Mouse (Mus musculus) adrenal gland (tissue): Measurements from ENCODE around the gene Plekha6.

Source experiments
- intact Hi-C: fragments of 180-260 bp; cut with DNase I; formaldehyde crosslinking; loops from one replicate; pipeline ENCODE4 v1.15.1; 2025

The Plekha6 gene

DNA sequence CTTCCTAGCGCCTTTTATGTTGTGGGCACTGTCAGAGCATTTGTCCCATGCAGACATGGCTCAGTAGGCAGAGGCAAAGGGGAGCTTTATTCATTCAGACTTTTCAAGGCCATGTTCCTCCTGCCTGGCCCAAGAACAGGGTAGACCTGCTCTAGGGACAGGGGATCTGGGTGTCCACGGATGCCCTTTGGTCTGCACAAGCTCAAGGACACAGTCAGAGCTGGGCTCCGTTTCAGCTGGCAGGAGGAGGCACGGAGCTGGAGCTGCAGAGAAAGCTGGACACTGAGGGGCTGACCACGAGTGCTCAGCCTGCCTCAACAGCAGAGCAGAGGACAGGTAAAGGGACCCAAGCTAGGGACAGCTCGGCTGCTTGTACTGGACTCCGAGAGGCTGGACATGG, 46.8 kb downstream of the Plekha6 start:
- intact Hi-C loops = no loop called here

- intact Hi-C loops = no loop called here
Measured at GRCm38 (mm10) chr1:133212273-133212672, 48.3 kb downstream of the Plekha6 start.

- intact Hi-C loops = no loop called here
Measured at GRCm38 (mm10) chr1:133213098-133213497, 49.1 kb downstream of the Plekha6 start.

DNA sequence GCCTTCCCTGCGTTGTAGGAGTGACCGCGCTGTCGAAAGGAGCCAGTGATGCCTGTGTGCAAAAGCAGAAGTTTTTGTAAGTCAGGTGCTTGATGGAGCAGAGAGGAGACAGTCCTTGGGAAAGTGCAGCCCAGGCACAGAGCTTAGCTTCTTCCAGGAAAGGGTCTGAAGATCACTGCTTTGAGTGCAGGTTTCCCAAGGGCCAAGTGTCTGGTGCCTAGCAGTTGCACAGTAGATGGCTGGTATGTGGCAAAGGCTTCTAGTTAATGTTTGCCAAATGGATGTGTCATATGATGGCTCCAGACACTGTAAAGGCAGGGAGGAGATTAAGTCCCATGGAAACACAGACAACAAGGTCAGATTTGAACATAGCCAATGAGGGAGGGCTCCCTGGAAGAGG, 49.9 kb downstream of the Plekha6 start:
- intact Hi-C loops = no loop called here

GRCm38 (mm10) chr1:133214672-133215359, 50.8 kb downstream of the Plekha6 start:
- intact Hi-C loops = no loop called here

DNA sequence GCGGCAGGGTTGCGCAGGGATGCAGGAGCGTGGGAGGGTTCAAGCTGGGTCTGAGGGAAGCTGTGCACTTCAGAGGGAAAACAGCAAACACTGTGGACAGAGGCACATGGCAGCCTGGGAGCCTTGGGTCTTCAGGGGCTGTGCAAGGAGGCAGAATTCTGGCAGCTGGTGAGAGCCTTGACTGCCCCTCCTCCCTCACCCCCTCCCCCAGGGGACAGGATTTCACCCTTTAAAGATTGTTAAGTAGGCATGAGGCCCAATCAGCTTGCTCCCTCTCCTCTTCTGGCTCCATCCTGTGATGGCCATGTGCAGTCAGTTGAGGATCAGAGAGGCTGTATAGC, 51.3 kb downstream of the Plekha6 start:
- intact Hi-C loops = no loop called here

- intact Hi-C loops = no loop called here
Measured at GRCm38 (mm10) chr1:133215753-133216152, 51.7 kb downstream of the Plekha6 start.

GRCm38 (mm10) chr1:133217031-133217430, 53.0 kb downstream of the Plekha6 start:
- intact Hi-C loops = no loop called here

GRCm38 (mm10) chr1:133219106-133219505, 55.1 kb downstream of the Plekha6 start:
- intact Hi-C loops = no loop called here

- intact Hi-C loops = no loop called here
Measured at GRCm38 (mm10) chr1:133221459-133221858, 57.4 kb downstream of the Plekha6 start.

DNA sequence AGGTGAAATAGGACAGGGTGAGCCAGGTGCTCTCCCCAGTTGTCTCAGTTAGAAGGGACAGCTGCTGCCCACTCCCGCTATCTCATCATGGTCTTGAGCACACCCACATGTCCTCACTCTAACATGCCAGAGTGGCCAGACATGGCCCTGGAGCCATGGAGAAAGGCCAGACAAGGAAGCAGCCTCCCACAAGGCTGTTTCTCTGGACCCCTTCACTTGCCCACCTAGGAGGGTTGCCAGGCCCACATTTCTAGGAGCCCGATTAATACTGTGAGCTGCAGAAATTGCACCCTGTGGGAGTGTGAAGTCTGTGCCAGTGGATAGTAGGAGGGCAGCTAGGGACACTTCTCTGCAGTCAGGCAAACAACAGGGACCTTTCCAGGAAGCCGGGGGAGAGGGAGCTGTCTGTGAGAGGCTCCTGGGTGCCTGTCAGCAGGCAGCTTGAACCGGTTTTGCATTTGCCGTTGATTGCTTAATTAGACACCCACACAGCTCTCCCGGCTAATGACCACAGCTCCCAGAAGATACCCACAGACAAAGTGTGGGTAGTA, 58.5 kb downstream of the Plekha6 start:
- intact Hi-C loops = no loop called here

DNA sequence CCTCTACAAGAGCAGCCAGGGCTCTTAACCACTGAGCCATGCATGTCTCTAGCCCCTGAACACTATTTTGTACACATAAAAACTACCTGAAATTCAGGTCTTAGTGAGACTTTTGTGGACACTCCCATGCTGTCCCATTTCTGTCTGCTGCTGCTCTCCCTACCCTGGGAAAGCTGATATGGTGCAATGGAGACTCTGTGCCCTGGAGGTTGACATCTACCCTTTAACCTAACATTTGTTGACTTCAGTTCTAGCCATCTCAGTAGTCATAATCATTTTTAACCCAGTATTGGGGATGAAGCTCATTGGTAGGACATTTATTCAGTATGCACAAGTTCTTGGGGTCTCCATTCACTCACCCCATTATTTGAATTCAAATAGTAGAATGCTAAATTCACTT, 60.7 kb downstream of the Plekha6 start:
- intact Hi-C loops = no loop called here

DNA sequence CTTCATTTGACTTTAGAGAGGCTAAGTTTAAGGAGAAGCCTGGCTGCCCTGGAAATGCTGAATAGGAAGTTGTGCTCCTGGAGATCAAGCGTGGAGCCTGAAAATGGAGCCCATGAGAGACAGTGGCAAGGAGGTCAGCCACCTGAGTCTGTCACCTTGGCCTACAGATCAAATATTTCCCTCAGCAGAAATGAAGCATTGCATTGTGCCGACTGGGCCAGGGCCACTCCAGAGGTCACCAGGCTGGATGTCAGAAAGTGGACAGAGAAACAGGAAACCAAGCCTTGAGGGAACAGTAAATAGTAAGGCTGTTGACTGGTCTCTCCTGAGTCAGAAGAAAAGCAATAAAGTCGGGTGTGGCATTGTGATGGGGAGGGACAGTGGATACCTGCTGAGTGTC, 61.1 kb downstream of the Plekha6 start:
- intact Hi-C loops = no loop called here

DNA sequence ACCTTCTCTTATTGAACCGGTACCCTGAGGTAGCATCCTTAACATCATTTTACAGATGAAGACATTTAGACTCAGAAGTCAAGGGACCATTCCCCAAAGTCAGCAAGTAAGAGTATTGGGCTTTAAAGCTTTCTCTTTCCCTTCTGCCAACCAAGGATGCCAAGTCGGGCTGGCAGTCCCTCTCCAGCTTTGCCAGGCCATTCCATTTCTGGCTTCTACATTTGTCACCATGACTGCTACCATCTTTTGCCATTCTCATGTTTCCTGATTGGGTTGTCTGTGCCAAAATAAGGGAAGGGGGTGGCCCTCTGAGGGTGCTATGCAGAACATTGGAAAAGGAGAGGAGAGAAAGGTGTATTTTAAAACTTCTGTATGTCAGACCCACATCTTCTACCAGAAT, 61.6 kb downstream of the Plekha6 start:
- intact Hi-C loops = no loop called here

DNA sequence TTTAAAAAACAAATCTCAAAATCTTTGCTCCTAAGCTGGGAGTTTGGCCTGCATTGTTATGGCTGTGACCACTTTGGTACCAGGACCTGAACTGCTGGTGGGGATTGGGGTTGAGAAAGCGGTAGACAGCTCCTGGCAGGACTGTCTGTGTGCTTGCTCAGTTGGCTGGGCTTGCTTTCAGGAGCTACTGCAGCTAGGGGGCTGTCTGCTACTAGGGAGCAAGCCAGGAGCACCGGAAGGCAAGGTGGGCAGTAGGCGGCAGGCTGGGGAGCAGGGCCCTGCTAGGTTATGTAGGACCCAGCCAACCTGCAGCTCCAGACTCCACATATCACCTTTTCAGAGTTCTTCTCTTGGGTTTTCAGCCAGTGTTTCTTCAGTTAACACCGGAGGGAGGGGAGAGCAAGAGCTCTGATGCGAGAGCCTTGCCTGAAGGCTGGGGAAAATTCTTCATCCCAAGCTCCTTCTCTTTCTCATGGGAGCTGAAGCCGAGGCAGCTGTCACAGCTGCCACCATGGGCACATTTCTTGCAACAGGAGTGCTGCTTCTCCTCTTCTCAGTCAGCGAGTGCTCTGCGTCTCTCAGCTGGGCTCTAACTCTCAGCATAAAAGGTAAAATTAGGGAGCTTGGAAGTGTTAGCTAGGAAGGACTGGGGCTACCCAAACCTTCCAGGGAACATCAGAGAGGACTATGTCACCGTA, 62.1 kb downstream of the Plekha6 start:
- intact Hi-C loops = loop anchor here (2.0 kb wide), 1 partner anchor 43 kb away; no protein-coding TSS in a partner anchor

DNA sequence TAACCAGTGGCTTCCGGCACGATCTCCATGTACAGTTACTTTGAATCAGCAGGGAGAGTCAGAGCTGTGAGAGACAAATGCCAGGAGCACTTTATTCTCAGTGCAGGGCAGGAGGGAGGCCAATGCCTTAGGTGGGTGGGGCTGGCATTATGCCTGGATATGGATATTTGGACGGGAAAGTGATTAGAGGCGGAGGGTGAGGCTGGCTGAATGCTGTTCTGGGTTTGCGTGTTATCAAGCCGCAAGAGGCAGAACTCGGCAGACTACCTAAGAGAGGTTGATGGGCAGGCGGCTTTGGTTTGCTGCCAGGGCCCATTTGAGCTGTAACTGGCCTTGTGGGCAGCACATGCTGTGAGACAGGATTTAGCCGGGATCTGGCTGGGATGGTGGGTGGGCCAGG, 62.9 kb downstream of the Plekha6 start:
- intact Hi-C loops = loop anchor here (2.0 kb wide), 1 partner anchor 44 kb away; no protein-coding TSS in a partner anchor

GRCm38 (mm10) chr1:133227378-133227777, 63.4 kb downstream of the Plekha6 start:
- intact Hi-C loops = loop anchor here (2.0 kb wide), 1 partner anchor 45 kb away; no protein-coding TSS in a partner anchor

DNA sequence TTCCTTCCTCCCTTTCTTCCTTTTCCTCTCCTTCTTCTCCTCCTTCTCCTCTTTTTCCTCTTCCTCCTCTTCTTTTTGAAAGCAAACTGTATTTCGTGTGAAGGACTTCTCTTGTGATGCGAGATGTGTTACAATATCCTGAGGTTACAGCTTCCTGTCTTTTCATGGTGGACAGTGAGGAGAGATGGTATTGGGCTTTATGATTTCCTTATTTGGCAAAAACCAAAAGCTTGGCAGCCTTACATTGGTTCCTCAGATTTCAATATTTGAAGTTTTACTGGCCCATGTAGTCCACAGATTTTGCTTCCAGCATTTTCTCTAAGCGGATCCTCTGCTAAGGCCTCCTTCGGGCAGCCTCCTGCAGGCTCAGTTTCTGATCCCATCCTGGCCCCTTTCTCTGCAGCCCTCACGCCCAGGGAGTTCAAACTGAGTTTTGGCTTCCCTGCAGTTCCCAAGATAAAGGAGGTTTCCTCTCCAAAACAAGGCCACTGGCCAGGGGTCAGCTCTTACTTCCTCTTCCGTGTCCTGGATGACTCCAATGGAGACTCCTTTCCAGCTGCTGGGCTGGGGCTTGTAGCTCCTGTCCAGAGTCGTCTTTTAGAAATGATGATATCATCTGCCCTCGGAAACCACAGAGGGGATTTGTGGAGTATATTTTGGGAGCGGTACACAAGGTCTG, 64.9 kb downstream of the Plekha6 start:
- intact Hi-C loops = no loop called here

GRCm38 (mm10) chr1:133231523-133232193, 67.6 kb downstream of the Plekha6 start:
- intact Hi-C loops = no loop called here

DNA sequence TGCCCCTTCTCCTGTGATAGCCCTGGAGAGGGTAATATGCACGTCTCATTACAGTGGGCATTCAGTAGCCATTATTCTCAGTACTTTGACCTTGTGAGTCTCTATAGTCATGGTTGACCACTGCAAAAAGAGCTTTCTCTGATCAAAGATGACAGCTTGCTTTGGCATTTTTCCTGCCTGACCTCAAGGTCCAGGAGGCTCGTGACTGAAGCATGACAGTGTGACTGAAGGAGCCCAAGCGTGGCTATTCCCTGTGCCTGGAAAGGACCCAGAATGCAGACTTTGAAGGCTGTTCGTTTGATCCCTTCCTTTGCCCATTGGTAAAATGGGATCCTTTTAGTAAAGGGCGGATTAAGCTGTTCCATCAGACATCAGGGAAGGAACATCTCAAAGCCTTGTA, 71.9 kb downstream of the Plekha6 start:
- intact Hi-C loops = no loop called here

GRCm38 (mm10) chr1:133236693-133237440, 72.9 kb downstream of the Plekha6 start:
- intact Hi-C loops = no loop called here
